Mouse (Mus musculus): Measurements from ENCODE around the gene Gcsam.

The Gcsam gene

GRCm38 (mm10) chr16:45651497-45651896 lies 41.3 kb downstream of the Gcsam start:
- no peak for DNase-seq (ENCODE audit: low read depth)

DNA sequence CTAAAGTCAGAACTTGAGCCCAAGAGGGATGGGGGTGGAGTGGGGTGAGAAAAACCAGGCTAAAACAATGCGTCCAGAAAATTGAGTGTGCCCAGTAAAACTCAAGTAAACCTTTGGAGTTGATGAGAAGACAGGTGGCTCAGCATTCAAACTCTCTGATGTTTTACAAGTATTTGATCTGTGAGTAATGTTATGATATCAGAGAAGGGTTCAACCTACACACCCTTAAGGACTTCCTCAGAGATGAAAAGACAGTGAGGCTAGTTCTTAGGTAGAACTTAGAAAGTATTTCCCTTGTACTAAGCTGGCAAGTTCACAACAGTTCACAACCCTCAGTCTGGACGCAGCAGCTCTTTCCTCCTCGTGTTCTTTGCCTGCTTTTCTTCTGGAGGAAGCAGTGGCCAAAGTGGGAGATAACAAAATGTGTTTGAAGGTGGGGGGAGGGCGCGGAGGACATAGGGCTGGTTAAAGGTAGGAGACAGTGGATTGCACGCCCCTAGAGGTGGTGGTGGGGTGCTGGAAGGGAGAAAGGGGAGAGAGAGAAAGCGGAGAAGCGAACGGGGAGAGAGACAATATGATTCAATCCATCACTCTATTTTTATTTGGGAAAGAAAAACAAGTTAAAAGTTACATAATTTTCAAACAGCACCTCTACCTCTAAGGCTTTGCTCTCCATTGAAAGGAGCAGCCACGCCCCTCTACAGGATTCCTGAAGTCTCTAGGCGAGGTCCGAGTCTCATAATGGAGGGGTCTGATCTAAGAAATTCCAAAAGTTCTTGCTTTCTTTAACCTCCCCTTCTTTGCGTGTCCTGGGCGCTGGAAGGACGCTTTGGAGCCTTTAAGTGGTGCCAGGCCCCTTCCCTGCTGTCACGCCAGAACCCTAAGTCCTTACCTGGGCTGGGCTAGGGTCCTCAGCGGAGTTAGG lies 43.1 kb downstream of the Gcsam start:
- DNase-seq (ENCODE audit: low read depth) = no peak

DNA sequence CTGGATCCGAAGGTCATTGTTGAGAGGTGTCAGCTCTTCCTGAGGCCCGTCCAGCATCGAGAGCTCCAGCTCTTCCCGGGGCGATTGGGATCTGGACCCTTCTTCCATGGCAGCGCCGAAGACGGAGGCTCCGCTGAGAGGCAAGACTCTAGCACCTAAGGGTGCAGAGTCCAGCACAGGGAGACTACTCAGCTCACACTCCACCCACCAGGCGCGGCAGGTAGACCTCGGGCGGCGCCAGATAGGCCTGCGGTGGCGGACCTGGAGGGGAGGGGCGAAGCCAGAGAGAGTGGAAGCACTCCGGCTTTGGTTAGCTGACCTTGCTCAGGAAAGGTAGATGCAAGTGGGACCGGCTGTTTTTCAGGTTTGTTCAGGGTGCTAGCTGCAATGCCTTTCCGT lies 43.8 kb downstream of the Gcsam start, which contains the start of gene BC016579:
Gene BC016579 (minus strand): TSS at position 135 of the 399 bp plus-strand sequence.
- no peak for DNase-seq (ENCODE audit: low read depth)

DNA sequence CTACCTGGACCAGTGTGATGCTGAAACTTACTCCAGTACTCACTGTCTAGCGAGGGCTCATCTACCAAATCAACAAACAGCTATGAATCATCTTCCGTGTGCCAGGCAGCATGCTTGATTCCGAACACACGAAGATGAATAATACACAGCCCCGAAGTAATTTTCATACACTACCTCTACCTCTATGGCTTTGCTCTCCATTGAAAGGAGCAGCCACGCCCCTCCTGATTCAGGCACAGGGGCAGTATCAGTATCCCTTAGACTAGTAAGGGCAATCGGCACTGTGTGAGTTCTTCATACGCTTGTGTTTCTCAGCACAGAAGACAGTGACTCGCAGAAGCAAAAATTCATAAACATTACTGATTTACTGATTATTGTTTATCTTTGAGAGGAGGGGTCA lies 44.3 kb downstream of the Gcsam start:
- DNase-seq (ENCODE audit: low read depth) = no peak

DNA sequence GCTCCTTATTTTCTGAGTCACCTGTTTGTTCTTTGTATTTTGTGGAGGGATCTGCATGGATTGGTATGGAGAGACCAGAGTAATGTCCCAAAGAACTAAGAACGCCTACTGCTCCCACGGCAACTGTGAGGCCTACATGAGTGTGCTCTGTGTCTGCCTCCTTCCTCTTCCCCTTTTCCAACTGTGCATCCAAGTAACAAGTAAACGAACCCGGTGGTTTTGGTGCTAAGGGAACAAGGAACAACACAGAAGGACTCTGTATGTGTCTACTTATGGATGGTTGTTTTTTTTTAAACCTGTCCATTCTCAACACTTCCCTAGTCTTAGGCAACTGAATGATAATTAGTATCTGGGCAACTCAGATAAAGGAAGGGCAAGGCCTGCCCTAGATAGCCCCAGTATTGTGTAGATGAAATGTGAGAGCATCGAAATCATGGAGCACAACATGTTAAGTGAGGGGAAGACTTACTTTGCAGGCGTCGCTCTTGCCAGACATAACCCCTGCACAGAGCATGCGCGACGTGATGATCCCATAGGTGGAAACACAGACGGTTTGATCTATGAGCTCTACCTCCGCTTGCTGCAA lies 47.5 kb downstream of the Gcsam start:
- DNase-seq (ENCODE audit: low read depth) = no peak

GRCm38 (mm10) chr16:45658248-45658647 lies 48.1 kb downstream of the Gcsam start:
- DNase-seq (ENCODE audit: low read depth) = no peak

DNA sequence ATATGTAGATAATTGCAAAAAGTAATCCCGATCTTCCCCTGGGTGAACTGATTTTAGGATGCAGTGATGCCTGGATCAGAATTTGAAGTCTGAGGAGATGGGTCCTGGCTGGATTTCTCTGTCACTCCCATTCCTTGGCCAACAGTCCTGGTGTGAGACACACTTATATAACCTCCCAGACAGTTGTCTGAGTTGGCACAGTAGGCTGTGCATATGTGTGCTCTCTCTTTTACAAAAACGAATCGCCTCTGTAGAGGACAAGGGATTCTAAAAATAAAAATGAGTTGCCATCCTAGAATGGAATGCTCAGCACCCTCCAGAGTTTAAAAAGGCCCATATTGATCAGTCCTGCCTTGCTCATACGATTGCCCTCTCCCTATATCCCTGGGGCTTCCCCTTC lies 49.4 kb downstream of the Gcsam start:
- DNase-seq (ENCODE audit: low read depth) = no peak

- peak; percentile 70 for DNase-seq (ENCODE audit: low read depth)
Measured at GRCm38 (mm10) chr16:45662381-45662780, 52.2 kb downstream of the Gcsam start.

DNA sequence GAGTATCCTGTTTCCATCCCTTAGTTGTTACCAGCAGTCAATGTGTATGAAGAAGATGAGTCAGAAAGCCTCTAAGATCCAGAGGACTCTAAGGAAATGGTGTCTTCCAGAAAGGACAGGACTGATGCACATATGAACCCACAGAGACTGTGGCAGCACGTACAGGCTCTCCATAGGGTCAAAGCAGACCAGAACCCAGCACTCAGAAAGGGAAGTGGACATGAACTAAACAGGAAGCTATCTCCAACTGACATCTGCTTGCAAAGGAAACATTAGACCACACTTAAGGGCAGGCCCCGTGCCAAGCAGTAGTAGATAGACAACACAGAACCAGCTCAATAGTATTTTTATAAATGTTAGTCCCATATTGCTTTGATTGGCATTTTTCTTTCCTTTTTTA lies 56.0 kb downstream of the Gcsam start:
- DNase-seq (ENCODE audit: low read depth) = peak; percentile 99

DNA sequence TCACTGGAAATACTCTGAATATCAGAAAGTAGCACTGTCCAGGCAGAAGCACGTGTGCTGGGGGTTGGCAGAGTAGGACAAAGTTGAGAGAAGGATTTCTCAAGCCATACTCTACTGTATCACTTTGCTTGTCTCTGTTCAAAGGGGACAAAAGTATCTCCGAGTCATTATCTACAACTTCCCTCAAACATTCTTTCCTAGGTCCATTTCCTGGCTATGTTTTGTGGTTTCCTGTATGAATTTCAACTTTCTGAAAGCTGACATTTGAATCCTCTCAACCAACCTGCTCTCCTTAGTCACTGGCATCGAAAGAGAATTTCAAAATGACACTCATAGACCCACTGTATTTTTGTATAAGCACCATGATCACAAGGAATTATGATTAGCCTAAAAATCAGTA lies 58.0 kb downstream of the Gcsam start:
- DNase-seq (ENCODE audit: low read depth) = peak; percentile 88

DNA sequence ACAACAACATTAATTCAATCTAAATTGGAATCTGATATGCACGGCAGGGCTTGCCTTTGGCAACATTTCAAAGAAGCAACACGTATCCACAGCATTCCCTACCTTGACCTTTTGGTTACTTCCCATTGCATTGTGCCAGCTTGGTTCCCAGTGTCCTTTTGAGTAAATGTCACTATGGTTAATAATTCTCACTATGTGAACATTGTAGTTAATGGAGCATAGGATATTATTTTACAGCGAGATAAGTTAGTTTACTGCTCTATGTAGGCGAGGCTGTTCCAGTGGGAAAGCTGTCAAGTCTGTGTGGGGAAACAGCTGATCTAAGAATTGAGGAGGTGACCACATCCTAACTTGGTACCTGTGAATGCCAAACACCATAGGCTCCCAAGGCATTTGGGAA lies 59.8 kb downstream of the Gcsam start:
- DNase-seq (ENCODE audit: low read depth) = no peak
